Mouse (Mus musculus) stomach, postnatal 0 days (tissue): ENCODE measurements around the gene Bex1. TPM values are rescaled to one million over a fixed set of nuclear protein-coding genes. Genes with fewer than 3 reads are reported as not detected.

Source experiments
- ATAC-seq: fragments of 200-750 bp; cut with Nextera tagmentation; 2 replicates; pipeline ENCODE4 v1.8.0; 2017; ENCODE audit not compliant: low FRiP score, low TSS enrichment
- DNase-seq: peaks from one replicate; pipeline ENCODE4 v3.0.0-alpha.2; 2016; ENCODE audit warnings: low spot score
- H3K27ac ChIP-seq: fragments of 300-500 bp; sonication (generic); replicated peaks from 2 replicates; pipeline ENCODE4 v1.5.1; 2014; ENCODE audit warnings: mild to moderate bottlenecking, control low read depth
- H3K27me3 ChIP-seq: fragments of 300-500 bp; sonication (generic); 2 replicates; pipeline ENCODE4 v1.6.1; 2014; ENCODE audit warnings: low read length; ENCODE audit not compliant: control insufficient read depth, insufficient read depth
- H3K36me3 ChIP-seq: fragments of 300-500 bp; sonication (generic); 2 replicates; pipeline ENCODE4 v1.6.1; 2014; ENCODE audit warnings: low read length, mixed read lengths; ENCODE audit not compliant: control insufficient read depth, insufficient read depth
- H3K4me1 ChIP-seq: fragments of 300-500 bp; sonication (generic); replicated peaks from 2 replicates; pipeline ENCODE4 v1.6.1; 2014; ENCODE audit warnings: antibody characterized with exemption; ENCODE audit not compliant: control insufficient read depth, insufficient read depth
- H3K4me2 ChIP-seq: fragments of 300-500 bp; sonication (generic); replicated peaks from 2 replicates; pipeline ENCODE4 v1.6.1; 2014; ENCODE audit warnings: low read depth, mild to moderate bottlenecking, control low read depth, moderate library complexity
- H3K4me3 ChIP-seq: fragments of 300-500 bp; sonication (generic); 2 replicates; pipeline ENCODE4 v1.5.1; 2014; ENCODE audit warnings: low read depth, low read length, control low read depth
- H3K9ac ChIP-seq: fragments of 300-500 bp; sonication (generic); 2 replicates; pipeline ENCODE4 v1.6.1; 2014; ENCODE audit warnings: mild to moderate bottlenecking, low read length, control low read depth, mixed read lengths
- H3K9me3 ChIP-seq: fragments of 300-500 bp; sonication (generic); 2 replicates; pipeline ENCODE4 v1.6.1; 2016; ENCODE audit warnings: low read length; ENCODE audit not compliant: control insufficient read depth
- CTCF ChIP-seq: IDR thresholded peaks from 2 replicates; pipeline ENCODE4 v1.5.1; 2016; ENCODE audit warnings: antibody characterized with exemption, low read depth, mild to moderate bottlenecking, moderate library complexity
- EP300 ChIP-seq: optimal IDR thresholded peaks from 2 replicates; pipeline ENCODE3; 2016; ENCODE audit warnings: antibody characterized with exemption
- WGBS: fragments of 180-500 bp; shearing (Covaris S2); extraction: QIAGEN DNeasy Blood & Tissue Kit; methylation state at CpG from one replicate; pipeline ENCODE4 v1.1.7; 2014; 5-methylcytosine and 5-hydroxymethylcytosine counted together
- polyA plus RNA-seq: library from polyadenylated mRNA; unstranded; fragments of >200 nt; fragmentation: Nextera tagmentation; extraction: Ambion mirVana; gene quantifications from 2 replicates; pipeline ENCODE4 v1.2.1, GENCODE M21; 2015

Gene Bex1
- polyA plus RNA-seq, 1 experiment from 2014 or later: 14.2 TPM

- no peak overlapping the region for H3K27ac ChIP-seq
- no peaks in the 10 kb centered on the region for H3K4me1 ChIP-seq
- H3K9me3 ChIP-seq: no peaks in the 10 kb centered on the region
- no peak for ATAC-seq
- no peaks in the 10 kb centered on the region for H3K27me3 ChIP-seq
- no peak for DNase-seq
- no peak overlapping the region for H3K4me3 ChIP-seq
- no peak overlapping the region for H3K9ac ChIP-seq
- 85% methylated on average over 1 of the region's 1 CpGs for WGBS
- no peak overlapping the region for H3K4me2 ChIP-seq
- no peaks in the 10 kb centered on the region for H3K36me3 ChIP-seq
- TF ChIP-seq EP300: no peak
- no peak for TF ChIP-seq CTCF
Measured at GRCm38 (mm10) chrX:136183107-136183506, 32.2 kb downstream of the Bex1 start.

DNA sequence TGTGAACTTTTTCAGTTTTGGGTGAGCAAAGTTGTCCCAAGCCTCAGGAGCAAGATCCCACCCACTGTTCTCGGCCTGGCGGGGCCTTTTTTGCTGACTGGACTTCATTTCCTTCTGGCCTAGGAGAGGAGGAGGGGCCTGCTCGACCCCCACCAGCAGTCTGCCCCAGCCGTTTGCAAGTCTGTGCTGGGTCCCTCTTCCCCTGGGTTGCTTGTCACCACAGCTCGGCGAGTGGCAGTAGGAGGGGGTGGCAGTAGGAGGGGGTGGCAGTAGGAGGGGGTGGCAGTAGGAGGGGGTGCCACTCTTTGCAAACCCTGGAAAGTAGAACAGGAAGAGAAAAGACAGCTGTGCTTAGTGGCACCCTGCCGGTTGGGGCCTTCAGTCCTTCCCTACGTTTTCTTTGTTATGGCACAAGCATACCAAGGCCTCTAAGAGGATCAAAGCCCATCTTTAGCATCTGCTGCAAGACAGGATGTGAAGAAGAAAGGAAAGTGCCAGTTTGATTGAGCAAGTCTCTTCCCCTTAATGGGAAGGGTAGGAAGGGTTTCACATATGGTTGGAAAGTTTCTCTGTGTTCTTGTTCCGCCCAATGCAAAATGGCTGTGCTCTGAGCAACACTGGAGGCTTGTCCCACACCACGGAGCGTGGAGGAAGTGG, 34.3 kb downstream of the Bex1 start:
- no peak for ATAC-seq
- H3K27ac ChIP-seq: no peak overlapping the region
- 34% methylated on average over 9 of the region's 11 CpGs for WGBS

GRCm38 (mm10) chrX:136172786-136173185, 42.5 kb downstream of the Bex1 start:
- no peaks in the 10 kb centered on the region for H3K36me3 ChIP-seq
- H3K9me3 ChIP-seq: no peaks in the 10 kb centered on the region
- peak overlapping the region; percentile 54 for H3K4me3 ChIP-seq
- TF ChIP-seq EP300: no peak
- TF ChIP-seq CTCF: no peak
- H3K9ac ChIP-seq: no peak overlapping the region
- DNase-seq (no peak), ATAC-seq (no peak)
- H3K27me3 ChIP-seq: no peaks in the 10 kb centered on the region
- WGBS: 24% methylated on average over 10 of the region's 10 CpGs
- H3K4me2 ChIP-seq: peak overlapping the region; percentile 57
- H3K27ac ChIP-seq: no peak overlapping the region
- H3K4me1 ChIP-seq: no peaks in the 10 kb centered on the region

More for the DNA sequence above, 34.3 kb downstream of the Bex1 start:
- TF ChIP-seq EP300 (no peak), CTCF (no peak)
- Histone ChIP-seq H3K9me3 (no peaks in the 10 kb centered on the region), H3K36me3 (no peaks in the 10 kb centered on the region), H3K4me2 (no peak overlapping the region), H3K4me1 (no peaks in the 10 kb centered on the region), H3K27me3 (no peaks in the 10 kb centered on the region), H3K4me3 (no peak overlapping the region), H3K9ac (no peak overlapping the region)
- no peak for DNase-seq

- 20% methylated on average over 10 of the region's 10 CpGs for WGBS
- H3K4me1 ChIP-seq: no peaks in the 10 kb centered on the region
- no peaks in the 10 kb centered on the region for H3K36me3 ChIP-seq
- no peaks in the 10 kb centered on the region for H3K9me3 ChIP-seq
- peak within 1 kb of the TSS; percentile 73 for H3K9ac ChIP-seq
- H3K4me3 ChIP-seq: peak within 1 kb of the TSS; percentile 54
- no peaks in the 10 kb centered on the region for H3K27me3 ChIP-seq
- peak; percentile 79 for DNase-seq
- H3K27ac ChIP-seq: peak within 1 kb of the TSS; percentile 91
- TF ChIP-seq CTCF: peak; percentile 29; the same call in 1 of the 2 replicates
- no peak for TF ChIP-seq EP300
- ATAC-seq: peak; percentile 98
- peak within 1 kb of the TSS; percentile 57 for H3K4me2 ChIP-seq
Measured at GRCm38 (mm10) chrX:136172118-136172551, 43.2 kb downstream of the Bex1 start, which contains the start of gene Tceal8. TSS of gene Tceal8 (minus strand) at chrX:136172342.

DNA sequence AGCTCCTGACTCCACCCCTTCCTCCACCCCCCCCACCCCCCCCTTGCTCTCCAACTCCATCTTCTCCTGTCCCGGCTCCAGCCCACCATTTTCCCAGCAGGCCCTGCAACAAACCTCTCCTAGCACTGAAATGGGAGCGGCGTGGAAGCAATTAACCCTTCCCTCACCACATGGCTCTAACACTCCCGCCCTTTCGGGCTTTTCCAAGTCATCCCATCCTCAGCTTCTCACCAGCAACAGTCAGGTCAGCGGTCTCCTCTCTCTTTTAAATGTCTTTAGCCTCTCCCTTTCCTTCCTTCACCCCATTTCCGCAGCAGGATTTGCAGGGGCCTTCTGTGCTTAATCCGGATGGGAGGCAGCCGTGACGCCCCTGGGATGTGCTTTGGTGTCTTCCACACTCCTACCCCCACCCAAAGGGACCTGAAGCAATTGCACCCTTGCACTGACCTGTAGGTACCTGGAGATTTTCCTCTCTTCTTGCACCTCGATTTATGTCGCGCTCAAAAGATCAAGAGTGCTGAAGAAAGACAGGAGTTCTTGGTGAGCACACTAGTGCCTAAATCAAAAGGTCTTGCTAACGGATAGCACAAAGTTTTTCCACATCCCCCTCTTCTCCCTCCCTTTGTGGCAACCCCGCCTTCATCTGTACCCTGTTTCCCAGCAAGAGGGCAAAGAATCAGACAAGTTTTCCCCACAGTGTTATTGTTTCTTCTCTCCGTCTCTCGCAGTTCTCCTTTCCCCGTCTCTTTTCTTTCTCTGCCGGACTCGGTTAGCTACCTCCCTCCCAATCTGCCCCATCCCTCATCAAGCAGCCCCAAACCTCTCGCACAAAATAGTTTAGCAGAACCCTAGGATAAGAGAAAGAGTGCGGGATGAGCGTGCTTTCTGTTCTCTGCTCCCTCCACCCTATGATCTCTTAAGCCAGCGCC, 43.9 kb downstream of the Bex1 start:
- H3K27me3 ChIP-seq: no peaks in the 10 kb centered on the region
- peak; percentile 84 for ATAC-seq
- H3K27ac ChIP-seq: peak overlapping the region; percentile 91
- peak overlapping the region; percentile 73 for H3K9ac ChIP-seq
- H3K4me1 ChIP-seq: no peaks in the 10 kb centered on the region
- H3K9me3 ChIP-seq: no peaks in the 10 kb centered on the region
- TF ChIP-seq CTCF: no peak
- WGBS: 17% methylated on average over 24 of the region's 24 CpGs
- H3K4me3 ChIP-seq: peak overlapping the region; percentile 54
- H3K4me2 ChIP-seq: peak overlapping the region; percentile 57
- peak; percentile 70 for DNase-seq
- H3K36me3 ChIP-seq: no peaks in the 10 kb centered on the region
